Mouse (Mus musculus): ENCODE data around the gene Olfr1042.
"Not testable (repeated sequence)": the region's sequence is repeated elsewhere in the genome, so short reads cannot be mapped to it uniquely, and the experiment has no call there.

Gene Olfr1042

GRCm38 (mm10) chr2:86161738-86162137 is at the start of gene Olfr1042:
TSS of gene Olfr1042 (minus strand) at chr2:86161838.
- DNase-seq (ENCODE audit: low read depth, low spot score): no peak

GRCm38 (mm10) chr2:86202909-86203308 is 41.3 kb upstream of the Olfr1042 start, which contains the start of gene Olfr1045:
TSS of gene Olfr1045 (minus strand) at chr2:86203009.
- DNase-seq (ENCODE audit: low read depth, low spot score): no peak

GRCm38 (mm10) chr2:86195863-86196262 is 34.2 kb upstream of the Olfr1042 start:
- no peak for DNase-seq (ENCODE audit: low read depth, low spot score)

- DNase-seq (ENCODE audit: low read depth, low spot score): no peak
Measured at GRCm38 (mm10) chr2:86185583-86185982, 23.9 kb upstream of the Olfr1042 start, which contains the start of gene Olfr52. TSS of gene Olfr52 (minus strand) at chr2:86185683.

- DNase-seq (ENCODE audit: low read depth, low spot score): no peak
Measured at GRCm38 (mm10) chr2:86179950-86180349, 18.3 kb upstream of the Olfr1042 start.

GRCm38 (mm10) chr2:86177720-86178119 is 16.1 kb upstream of the Olfr1042 start, which contains the start of gene Olfr1044:
TSS of gene Olfr1044 (minus strand) at chr2:86177820.
- no peak for DNase-seq (ENCODE audit: low read depth, low spot score)

GRCm38 (mm10) chr2:86175422-86175821 is 13.8 kb upstream of the Olfr1042 start:
- DNase-seq (ENCODE audit: low read depth, low spot score): not testable (repeated sequence)

GRCm38 (mm10) chr2:86167422-86167821 is 5.8 kb upstream of the Olfr1042 start, which contains the start of gene Olfr1043:
TSS of gene Olfr1043 (minus strand) at chr2:86167522.
- DNase-seq (ENCODE audit: low read depth, low spot score): no peak

GRCm38 (mm10) chr2:86146632-86147031 is 15.0 kb downstream of the Olfr1042 start, which contains the start of gene Olfr1040:
TSS of gene Olfr1040 (minus strand) at chr2:86146732.
- no peak for DNase-seq (ENCODE audit: low read depth, low spot score)

- DNase-seq (ENCODE audit: low read depth, low spot score): no peak
Measured at GRCm38 (mm10) chr2:86135828-86136227, 25.8 kb downstream of the Olfr1042 start, which contains the start of gene Olfr1039. TSS of gene Olfr1039 (minus strand) at chr2:86135928.
